Mouse (Mus musculus) neural tube, embryonic 15.5 days (tissue): Measurements from ENCODE around the gene Prmt1. TPM values are rescaled to one million over a fixed set of nuclear protein-coding genes. Genes with fewer than 3 reads are reported as not detected.
A peak's percentile ranks its signal among the peaks of the same experiment; 100 is the strongest.

Experiments used
- ATAC-seq: fragments of 200-750 bp; cut with Nextera tagmentation; 2 replicates; pipeline ENCODE4 v1.8.0; 2017; ENCODE audit warnings: mild to moderate bottlenecking, moderate TSS enrichment, moderate library complexity; ENCODE audit not compliant: low FRiP score
- H3K27ac ChIP-seq: fragments of 300-500 bp; sonication (generic); replicated peaks from 2 replicates; pipeline ENCODE4 v1.5.1; 2015; ENCODE audit warnings: mild to moderate bottlenecking, inconsistent platforms
- H3K27me3 ChIP-seq: fragments of 300-500 bp; sonication (generic); replicated peaks from 2 replicates; pipeline ENCODE4 v1.6.1; 2015; ENCODE audit warnings: inconsistent platforms
- H3K36me3 ChIP-seq: fragments of 300-500 bp; sonication (generic); 2 replicates; pipeline ENCODE4 v1.6.1; 2015; ENCODE audit warnings: inconsistent platforms
- H3K4me1 ChIP-seq: fragments of 300-500 bp; sonication (generic); 2 replicates; pipeline ENCODE4 v1.6.1; 2015; ENCODE audit warnings: inconsistent platforms
- H3K4me2 ChIP-seq: fragments of 300-500 bp; sonication (generic); 2 replicates; pipeline ENCODE4 v1.6.1; 2015; ENCODE audit warnings: inconsistent platforms, mild to moderate bottlenecking, moderate library complexity
- H3K4me3 ChIP-seq: fragments of 300-500 bp; sonication (generic); replicated peaks from 2 replicates; pipeline ENCODE4 v1.5.1; 2015; ENCODE audit warnings: mild to moderate bottlenecking, inconsistent platforms
- H3K9ac ChIP-seq: fragments of 300-500 bp; sonication (generic); replicated peaks from 2 replicates; pipeline ENCODE4 v1.6.1; 2015; ENCODE audit warnings: mild to moderate bottlenecking, inconsistent platforms
- H3K9me3 ChIP-seq: fragments of 300-500 bp; sonication (generic); replicated peaks from 2 replicates; pipeline ENCODE4 v1.6.1; 2016; ENCODE audit warnings: inconsistent platforms
- WGBS: fragments of 180-500 bp; shearing (Covaris S2); methylation state at CpG from one replicate; pipeline ENCODE4 v1.1.7; 2015; ENCODE audit warnings: mixed read lengths; 5-methylcytosine and 5-hydroxymethylcytosine counted together
- microRNA-seq: library from miRNA; unstranded; fragments of <30 nt; microRNA quantifications from one replicate; pipeline ENCODE4, GENCODE M21; 2017
- polyA plus RNA-seq: library from polyadenylated mRNA; unstranded; fragments of >200 nt; fragmentation: Nextera tagmentation; extraction: Ambion mirVana; gene quantifications from 2 replicates; pipeline ENCODE4 v1.2.1, GENCODE M21; 2015

Gene Prmt1
- polyA plus RNA-seq, 1 experiment from 2014 or later = 615 TPM

DNA sequence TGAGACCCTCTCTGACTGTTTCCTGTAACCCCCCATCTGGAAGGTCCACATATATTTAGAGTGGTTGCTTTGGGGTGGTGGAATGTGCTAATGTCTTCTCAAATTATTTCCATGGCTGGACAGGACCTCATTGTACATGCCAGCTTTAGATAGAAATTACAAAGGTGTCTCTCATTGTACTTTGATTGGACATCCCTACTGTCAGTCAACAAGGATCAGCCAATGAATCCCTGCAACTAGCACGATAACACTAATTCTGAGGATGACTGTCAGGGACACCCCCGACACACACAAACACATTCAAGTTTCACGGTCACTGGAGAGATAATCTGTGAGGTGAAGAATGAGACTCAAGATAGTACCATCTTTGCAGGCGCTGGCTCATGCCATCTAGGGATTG lies 47.7 kb downstream of the Prmt1 start:
- Histone ChIP-seq H3K4me3 (no peak overlapping the region), H3K27me3 (no peaks in the 10 kb centered on the region), H3K4me2 (no peak overlapping the region), H3K9ac (no peak overlapping the region), H3K9me3 (no peaks in the 10 kb centered on the region), H3K27ac (no peak overlapping the region), H3K4me1 (no peaks in the 10 kb centered on the region), H3K36me3 (no peaks in the 10 kb centered on the region)
- ATAC-seq = no peak
- 91% methylated on average over 4 of the region's 4 CpGs for WGBS

DNA sequence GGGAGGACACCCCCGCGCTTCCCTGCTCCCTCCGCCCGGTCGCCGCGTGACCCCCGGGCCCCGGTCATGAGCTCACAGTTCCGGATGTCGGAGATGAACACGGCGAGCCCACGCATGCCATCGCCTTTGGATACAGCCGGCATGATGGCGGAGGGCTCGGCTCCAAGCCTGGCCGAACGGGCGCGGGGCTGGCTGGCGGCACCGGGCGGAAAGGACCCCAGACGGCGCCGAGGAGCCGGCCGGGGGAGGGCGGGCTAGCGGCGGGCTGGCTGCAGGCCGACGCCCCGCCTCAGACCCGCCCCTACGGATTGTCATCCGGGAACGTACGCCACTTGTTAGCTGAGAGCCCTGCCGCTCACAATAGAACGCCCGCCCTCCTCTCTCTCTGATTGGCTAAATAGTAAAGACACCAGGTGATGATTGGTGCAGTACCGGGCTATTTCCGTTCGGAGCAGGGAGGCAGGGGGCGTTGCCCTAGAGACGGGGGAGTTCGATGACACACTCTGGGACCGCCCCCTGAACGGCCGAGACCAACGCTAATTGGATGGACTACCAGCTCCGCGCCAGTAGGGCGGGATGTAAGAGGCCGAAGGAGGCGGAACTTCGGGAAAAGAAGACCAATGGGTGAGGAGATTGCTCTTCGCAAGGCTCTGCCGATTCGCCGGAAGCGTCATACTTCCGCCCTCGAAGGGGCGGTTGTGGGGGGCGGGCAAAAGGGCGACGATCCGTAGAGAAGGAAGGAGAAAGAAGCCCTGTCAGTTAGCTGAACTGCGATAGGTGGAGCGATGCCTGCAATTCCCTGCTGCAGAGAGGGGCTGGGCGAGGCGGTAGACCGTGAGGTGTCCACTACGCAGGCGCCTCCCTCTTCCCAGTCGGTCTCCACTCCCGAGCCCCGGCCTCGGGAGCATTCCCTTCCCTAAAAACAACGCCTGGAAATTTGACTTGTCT lies 56.9 kb downstream of the Prmt1 start, which contains the start of gene Ap2a1:
Ap2a1 (minus strand) TSS at position 293 of the 948 bp plus-strand sequence.
- Histone ChIP-seq H3K27ac (peak within 1 kb of the TSS; percentile 91), H3K9me3 (no peaks in the 10 kb centered on the region), H3K9ac (peak within 1 kb of the TSS; percentile 96), H3K4me2 (peak within 1 kb of the TSS; percentile 73), H3K27me3 (no peaks in the 10 kb centered on the region), H3K4me3 (peak within 1 kb of the TSS; percentile 94), H3K36me3 (peaks cover 14% of the 10 kb centered on the region), H3K4me1 (peaks cover 29% of the 10 kb centered on the region)
- ATAC-seq = peak; percentile 99
- WGBS = under 1% methylated on average over 84 of the region's 84 CpGs

DNA sequence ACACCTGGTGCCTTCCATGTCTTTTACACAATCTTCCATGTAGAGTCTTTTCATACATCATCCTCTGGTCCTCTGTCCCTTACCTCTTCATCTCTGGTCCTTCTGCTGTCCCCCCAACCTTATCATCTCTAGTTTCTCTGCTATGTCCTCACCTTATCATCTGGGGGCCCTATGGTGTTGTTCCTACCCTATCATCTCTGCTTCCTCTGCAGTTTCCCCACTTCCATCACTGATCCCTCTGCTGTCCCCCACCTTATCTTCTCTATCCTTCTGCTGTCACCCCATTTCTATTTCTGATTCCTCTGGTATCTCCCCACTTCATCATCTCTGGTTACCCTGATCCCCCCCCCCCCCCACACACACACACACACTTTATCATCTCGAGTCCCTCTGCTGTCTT lies 57.8 kb downstream of the Prmt1 start:
- no peaks in the 10 kb centered on the region for H3K9me3 ChIP-seq
- H3K36me3 ChIP-seq = peaks cover 22% of the 10 kb centered on the region
- H3K27me3 ChIP-seq = no peaks in the 10 kb centered on the region
- no peak for ATAC-seq
- peak overlapping the region; percentile 96 for H3K9ac ChIP-seq
- peak overlapping the region; percentile 94 for H3K4me3 ChIP-seq
- H3K4me1 ChIP-seq = peaks cover 29% of the 10 kb centered on the region
- WGBS = 0% methylated on average over 1 of the region's 1 CpGs
- H3K4me2 ChIP-seq = peak overlapping the region; percentile 73
- peak overlapping the region; percentile 86 for H3K27ac ChIP-seq

Small RNA genes within 50 kb of the gene (microRNA-seq; reads per million reads assigned to microRNA genes)
- not detected for gene Mir7054

Other genes starting within 250 kb of the Prmt1 start
- 28.9 and 29.7 TPM in 2 replicates for gene Vrk3, start 238.2 kb downstream of the Prmt1 start, polyA plus RNA-seq
- gene Zfp473, start 235.5 kb downstream of the Prmt1 start, polyA plus RNA-seq = 1.1 and 1.4 TPM in 2 replicates
- 40.7 and 58.0 TPM in 2 replicates for gene Nup62, start 170.5 kb downstream of the Prmt1 start, polyA plus RNA-seq
- 0.78 and 4.7 TPM in 2 replicates for gene Il4i1, start 170.2 kb downstream of the Prmt1 start, polyA plus RNA-seq
- 3.6 and 4.1 TPM in 2 replicates for gene Atf5, start 169.9 kb downstream of the Prmt1 start, polyA plus RNA-seq
- 89.9 and 92.0 TPM in 2 replicates for gene Akt1s1, start 137.6 kb downstream of the Prmt1 start, polyA plus RNA-seq
- gene Tbc1d17, start 137.5 kb downstream of the Prmt1 start, polyA plus RNA-seq = 105 and 110 TPM in 2 replicates
- gene Pnkp, start 129.4 kb downstream of the Prmt1 start, polyA plus RNA-seq = 29.2 and 29.6 TPM in 2 replicates
- gene Ptov1, start 116.8 kb downstream of the Prmt1 start, polyA plus RNA-seq = 433 and 459 TPM in 2 replicates
- 136 and 141 TPM in 2 replicates for gene Med25, start 93.9 kb downstream of the Prmt1 start, polyA plus RNA-seq
- gene Fuz, start 90.5 kb downstream of the Prmt1 start, polyA plus RNA-seq = 15.1 and 15.8 TPM in 2 replicates
- gene Ap2a1, start 57.1 kb downstream of the Prmt1 start, polyA plus RNA-seq = 122 and 126 TPM in 2 replicates
- gene Tsks, start 43.4 kb downstream of the Prmt1 start, polyA plus RNA-seq = 0.14 and 0.24 TPM in 2 replicates
- gene Cpt1c, start 11.7 kb downstream of the Prmt1 start, polyA plus RNA-seq = 55.5 and 59.0 TPM in 2 replicates
- gene Irf3, start 11.1 kb upstream of the Prmt1 start, polyA plus RNA-seq = 56.8 and 70.2 TPM in 2 replicates
- 9.8 and 19.8 TPM in 2 replicates for gene Bcl2l12, start 12.1 kb upstream of the Prmt1 start, polyA plus RNA-seq
- 43.3 and 46.1 TPM in 2 replicates for gene Scaf1, start 29.8 kb upstream of the Prmt1 start, polyA plus RNA-seq
- 14.2 and 24.2 TPM in 2 replicates for gene Rras, start 31.4 kb upstream of the Prmt1 start, polyA plus RNA-seq
- gene Prr12, start 66.3 kb upstream of the Prmt1 start, polyA plus RNA-seq = 11.4 and 12.3 TPM in 2 replicates
- 65.8 and 66.5 TPM in 2 replicates for gene Nosip, start 75.9 kb upstream of the Prmt1 start, polyA plus RNA-seq
- 16.5 and 18.1 TPM in 2 replicates for gene Prrg2, start 76.1 kb upstream of the Prmt1 start, polyA plus RNA-seq
- gene Rcn3, start 105.7 kb upstream of the Prmt1 start, polyA plus RNA-seq = 112 and 118 TPM in 2 replicates
- gene Fcgrt, start 117.3 kb upstream of the Prmt1 start, polyA plus RNA-seq = 33.8 and 42.7 TPM in 2 replicates
- 759 and 947 TPM in 2 replicates for gene Rps11, start 137.9 kb upstream of the Prmt1 start, polyA plus RNA-seq
- gene Rpl13a, start 142.2 kb upstream of the Prmt1 start, polyA plus RNA-seq = 649 and 787 TPM in 2 replicates
- 0.12 and 0.24 TPM in 2 replicates for gene Gm45713, start 149.7 kb upstream of the Prmt1 start, polyA plus RNA-seq
- gene Flt3l, start 149.9 kb upstream of the Prmt1 start, polyA plus RNA-seq = 1.8 and 3.8 TPM in 2 replicates
- gene Pih1d1, start 167.7 kb upstream of the Prmt1 start, polyA plus RNA-seq = 81.7 and 82.9 TPM in 2 replicates
- gene Aldh16a1, start 168.0 kb upstream of the Prmt1 start, polyA plus RNA-seq = 19.5 and 26.8 TPM in 2 replicates
- gene Slc17a7, start 177.4 kb upstream of the Prmt1 start, polyA plus RNA-seq = 0.37 and 0.55 TPM in 2 replicates
- not detected in 2 replicates for gene Gfy, start 193.0 kb upstream of the Prmt1 start, polyA plus RNA-seq
- not detected in 2 replicates for gene Pth2, start 194.4 kb upstream of the Prmt1 start, polyA plus RNA-seq
- gene Ccdc155, start 218.3 kb upstream of the Prmt1 start, polyA plus RNA-seq = 0.36 and 0.60 TPM in 2 replicates
- gene Dkkl1, start 225.6 kb upstream of the Prmt1 start, polyA plus RNA-seq = 15.6 and 17.7 TPM in 2 replicates
- 28.9 and 44.5 TPM in 2 replicates for gene Tead2, start 229.2 kb upstream of the Prmt1 start, polyA plus RNA-seq